Mouse (Mus musculus) lung, embryonic 16.5 days (tissue): ENCODE results near the gene Cdc25b. TPM values are rescaled to one million over a fixed set of nuclear protein-coding genes. Genes with fewer than 3 reads are reported as not detected.
"Not testable (repeated sequence)": the region's sequence is repeated elsewhere in the genome, so short reads cannot be mapped to it uniquely, and the experiment has no call there.

Experiments used
- ATAC-seq: fragments of 200-750 bp; cut with Nextera tagmentation; 2 replicates; pipeline ENCODE4 v1.8.0; 2017; ENCODE audit warnings: low read depth, mild to moderate bottlenecking, moderate library complexity
- H3K27ac ChIP-seq: fragments of 300-500 bp; sonication (generic); 2 replicates; pipeline ENCODE4 v1.5.1; 2014; ENCODE audit warnings: mild to moderate bottlenecking, control low read depth, low read length
- H3K27me3 ChIP-seq: fragments of 300-500 bp; sonication (generic); 2 replicates; pipeline ENCODE4 v1.6.1; 2014; ENCODE audit warnings: low read depth, low read length, mixed read lengths; ENCODE audit not compliant: control insufficient read depth, insufficient read depth
- H3K36me3 ChIP-seq: fragments of 300-500 bp; sonication (generic); 2 replicates; pipeline ENCODE4 v1.6.1; 2014; ENCODE audit warnings: low read length; ENCODE audit not compliant: control insufficient read depth, insufficient read depth
- H3K4me1 ChIP-seq: fragments of 300-500 bp; sonication (generic); replicated peaks from 2 replicates; pipeline ENCODE4 v1.6.1; 2014; ENCODE audit warnings: low read length, mixed read lengths; ENCODE audit not compliant: control insufficient read depth, insufficient read depth
- H3K4me2 ChIP-seq: fragments of 300-500 bp; sonication (generic); 2 replicates; pipeline ENCODE4 v1.6.1; 2014; ENCODE audit warnings: low read depth, low read length, control low read depth
- H3K4me3 ChIP-seq: fragments of 300-500 bp; sonication (generic); 2 replicates; pipeline ENCODE4 v1.5.1; 2014; ENCODE audit warnings: mild to moderate bottlenecking, low read length, control low read depth
- H3K9ac ChIP-seq: fragments of 300-500 bp; sonication (generic); 2 replicates; pipeline ENCODE4 v1.6.1; 2014; ENCODE audit warnings: low read length, control low read depth
- H3K9me3 ChIP-seq: fragments of 300-500 bp; sonication (generic); 2 replicates; pipeline ENCODE4 v1.6.1; 2016; ENCODE audit warnings: low read length; ENCODE audit not compliant: control insufficient read depth
- WGBS: fragments of 180-500 bp; shearing (Covaris S2); extraction: QIAGEN DNeasy Blood & Tissue Kit; methylation state at CpG from one replicate; pipeline ENCODE4 v1.1.7; 2014; 5-methylcytosine and 5-hydroxymethylcytosine counted together
- polyA plus RNA-seq: library from polyadenylated mRNA; unstranded; fragments of >200 nt; fragmentation: Nextera tagmentation; extraction: Ambion mirVana; gene quantifications from 2 replicates; pipeline ENCODE4 v1.2.1, GENCODE M21; 2015

Cdc25b gene
- polyA plus RNA-seq, 1 experiment from 2014 or later: 61.0 TPM

DNA sequence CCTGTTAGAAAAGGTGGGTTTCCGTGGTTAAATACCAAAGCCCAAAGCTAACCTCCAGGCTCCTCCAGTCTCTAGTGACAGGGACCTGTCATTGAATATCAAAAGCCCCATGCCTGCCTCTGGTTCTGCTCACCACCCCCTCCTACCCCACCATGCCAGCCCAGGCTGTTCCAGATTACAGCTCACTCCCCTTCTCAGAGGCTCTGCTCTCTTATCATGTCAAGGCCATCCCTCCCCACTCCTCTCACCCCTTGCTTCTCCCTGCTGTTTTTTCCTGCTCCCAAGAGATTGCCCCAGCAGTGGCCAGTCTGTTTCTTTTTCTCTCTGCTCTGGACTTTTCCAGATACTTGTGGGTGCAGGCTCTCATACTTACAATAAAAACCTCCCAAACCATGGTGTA is 36.8 kb downstream of the Cdc25b start:
- no peak overlapping the region for H3K27ac ChIP-seq
- H3K9me3 ChIP-seq: no peaks in the 10 kb centered on the region
- no peaks in the 10 kb centered on the region for H3K27me3 ChIP-seq
- WGBS: 62% methylated on average over 1 of the region's 1 CpGs
- no peak for ATAC-seq
- no peak overlapping the region for H3K9ac ChIP-seq
- H3K36me3 ChIP-seq: no peaks in the 10 kb centered on the region
- no peak overlapping the region for H3K4me3 ChIP-seq
- no peak overlapping the region for H3K4me2 ChIP-seq
- H3K4me1 ChIP-seq: no peaks in the 10 kb centered on the region

DNA sequence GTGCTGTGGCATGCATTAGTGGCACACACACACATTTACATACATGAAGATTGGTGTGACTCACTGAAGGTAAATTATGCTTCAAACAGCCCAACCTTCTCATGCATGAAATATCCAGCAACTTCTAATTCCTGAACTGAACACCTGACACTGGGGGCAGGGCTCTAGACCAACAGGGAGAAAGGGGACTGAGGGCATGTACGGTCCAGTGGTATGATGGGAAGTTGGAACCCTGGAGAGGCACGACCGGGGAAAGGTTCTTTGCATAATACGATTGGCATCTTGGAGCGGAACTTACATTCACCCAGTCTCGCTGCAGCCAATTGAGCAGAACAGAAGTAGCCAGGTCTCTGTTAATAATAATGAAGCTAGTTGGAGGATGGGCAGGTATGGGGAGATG is 38.4 kb downstream of the Cdc25b start:
- ATAC-seq: no peak
- H3K9ac ChIP-seq: no peak overlapping the region
- H3K4me3 ChIP-seq: no peak overlapping the region
- no peaks in the 10 kb centered on the region for H3K9me3 ChIP-seq
- no peaks in the 10 kb centered on the region for H3K4me1 ChIP-seq
- WGBS: 90% methylated on average over 6 of the region's 6 CpGs
- no peak overlapping the region for H3K4me2 ChIP-seq
- no peaks in the 10 kb centered on the region for H3K36me3 ChIP-seq
- no peaks in the 10 kb centered on the region for H3K27me3 ChIP-seq
- no peak overlapping the region for H3K27ac ChIP-seq

- not testable (repeated sequence) for H3K4me3 ChIP-seq, H3K36me3 ChIP-seq, H3K9ac ChIP-seq, H3K9me3 ChIP-seq, H3K4me1 ChIP-seq, H3K4me2 ChIP-seq, H3K27me3 ChIP-seq, H3K27ac ChIP-seq, ATAC-seq
- WGBS: 44% methylated on average over 2 of the region's 2 CpGs
These were observed 39.9 kb downstream of the Cdc25b start for GRCm38 (mm10) chr2:131226669-131227068.

- Histone ChIP-seq H3K27ac (no peak overlapping the region), H3K9me3 (no peaks in the 10 kb centered on the region), H3K36me3 (no peaks in the 10 kb centered on the region), H3K4me3 (no peak overlapping the region), H3K27me3 (no peaks in the 10 kb centered on the region), H3K4me2 (no peak overlapping the region), H3K9ac (no peak overlapping the region), H3K4me1 (no peaks in the 10 kb centered on the region)
- no peak for ATAC-seq
- 82% methylated on average over 3 of the region's 3 CpGs for WGBS
These were observed 40.5 kb downstream of the Cdc25b start for GRCm38 (mm10) chr2:131227243-131227642.

- no peak overlapping the region; the same call in 1 of the 2 replicates for H3K9ac ChIP-seq
- no peak overlapping the region for H3K27ac ChIP-seq
- H3K4me2 ChIP-seq: no peak overlapping the region
- H3K36me3 ChIP-seq: no peaks in the 10 kb centered on the region
- H3K27me3 ChIP-seq: no peaks in the 10 kb centered on the region
- H3K4me3 ChIP-seq: no peak overlapping the region
- no peaks in the 10 kb centered on the region for H3K9me3 ChIP-seq
- WGBS: 87% methylated on average over 2 of the region's 2 CpGs
- no peak for ATAC-seq
- H3K4me1 ChIP-seq: peaks cover 10% of the 10 kb centered on the region
These were observed 45.8 kb downstream of the Cdc25b start for GRCm38 (mm10) chr2:131232558-131232957.

DNA sequence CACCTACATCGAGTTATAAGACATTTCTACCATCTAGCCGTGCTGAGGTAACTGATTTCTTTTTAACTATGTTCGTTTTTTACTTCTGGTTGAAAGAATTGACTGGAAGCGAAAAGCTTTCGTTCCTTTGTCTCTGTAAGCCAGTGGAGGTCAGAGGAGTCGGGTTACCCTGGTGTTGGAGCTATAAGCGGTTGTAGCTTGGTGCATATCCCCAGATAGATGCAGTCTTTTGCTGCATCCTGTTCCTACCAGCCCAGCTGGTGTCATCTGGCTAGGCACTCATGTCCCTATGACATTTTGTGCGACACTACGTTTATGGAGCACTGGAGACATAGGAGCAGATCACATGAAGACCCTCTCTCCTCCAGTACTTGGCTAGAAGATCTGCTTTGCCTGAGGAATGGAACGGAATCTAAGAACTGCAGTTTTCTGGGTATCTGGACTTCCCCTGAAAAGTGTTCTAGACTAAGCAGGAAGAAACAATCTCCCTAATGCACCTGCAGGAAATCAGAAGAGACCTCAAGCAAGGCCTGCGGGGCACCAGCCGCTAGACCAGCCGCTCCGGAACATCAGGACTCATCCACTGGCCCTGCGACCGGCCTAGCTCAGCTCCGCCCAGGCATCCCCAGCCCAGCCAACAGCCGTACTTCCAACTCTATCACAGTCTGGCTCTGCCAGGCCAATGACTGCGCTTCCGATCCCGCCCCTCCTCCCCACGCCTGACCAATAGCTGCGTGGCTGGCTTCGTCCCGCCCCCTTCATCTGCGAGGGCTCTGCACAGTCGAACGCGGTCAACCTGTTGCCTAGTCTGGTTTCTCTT is 46.8 kb downstream of the Cdc25b start, which contains the start of gene Mavs:
TSS of gene Mavs (plus strand) at position 757 of the 820 bp plus-strand sequence.
- 11% methylated on average over 29 of the region's 29 CpGs for WGBS

DNA sequence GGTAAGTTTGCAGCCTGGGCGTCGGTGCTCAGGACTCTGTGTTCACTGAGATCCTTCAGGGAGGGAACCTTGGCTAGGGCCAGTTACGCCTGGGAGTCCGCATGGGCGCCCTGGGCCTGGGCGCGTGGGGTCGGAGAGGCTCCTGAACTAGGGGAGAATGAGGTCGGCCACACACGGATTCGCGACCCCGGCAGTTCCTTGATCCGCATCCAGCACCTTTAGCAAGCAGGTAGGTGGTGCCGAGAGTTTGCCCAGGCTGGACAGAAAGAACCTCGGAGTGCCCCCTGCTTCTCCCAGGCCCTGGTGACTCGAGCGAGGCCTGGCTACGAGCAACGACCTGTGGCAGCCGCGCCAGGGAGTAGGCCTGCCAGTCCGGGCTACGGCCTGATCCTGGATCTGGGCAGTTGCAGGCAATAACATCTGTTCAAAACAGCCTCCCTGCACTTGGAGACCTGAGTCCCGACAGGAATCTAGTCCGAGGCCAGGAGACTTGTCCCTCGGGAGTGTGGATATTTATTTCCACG is 47.4 kb downstream of the Cdc25b start:
- Histone ChIP-seq H3K9me3 (no peaks in the 10 kb centered on the region), H3K9ac (peak overlapping the region; percentile 76), H3K27me3 (no peaks in the 10 kb centered on the region), H3K4me3 (peak overlapping the region; percentile 64), H3K36me3 (no peaks in the 10 kb centered on the region), H3K27ac (peak overlapping the region; percentile 53; the same call in 1 of the 2 replicates), H3K4me2 (peak overlapping the region; percentile 72), H3K4me1 (peaks cover 10% of the 10 kb centered on the region)
- peak; percentile 37 for ATAC-seq
- 6% methylated on average over 28 of the region's 28 CpGs for WGBS

More for the DNA sequence above, 46.8 kb downstream of the Cdc25b start, which contains the start of gene Mavs:
- Histone ChIP-seq H3K4me2 (peak within 1 kb of the TSS; percentile 72), H3K4me3 (peak within 1 kb of the TSS; percentile 64), H3K36me3 (no peaks in the 10 kb centered on the region), H3K9me3 (no peaks in the 10 kb centered on the region), H3K4me1 (peaks cover 10% of the 10 kb centered on the region), H3K27ac (peak within 1 kb of the TSS; percentile 53; the same call in 1 of the 2 replicates), H3K27me3 (no peaks in the 10 kb centered on the region), H3K9ac (peak within 1 kb of the TSS; percentile 76)
- peak; percentile 100 for ATAC-seq

- Histone ChIP-seq H3K4me2 (peak overlapping the region; percentile 72), H3K36me3 (0 out of 2 replicates have a peak, but pooled peaks cover 1% of the 10 kb centered on the region), H3K9me3 (no peaks in the 10 kb centered on the region), H3K4me1 (peaks cover 10% of the 10 kb centered on the region), H3K27me3 (no peaks in the 10 kb centered on the region), H3K27ac (no peak overlapping the region), H3K4me3 (peak overlapping the region; percentile 64), H3K9ac (peak overlapping the region; percentile 76; the same call in 1 of the 2 replicates)
- WGBS: 60% methylated on average over 7 of the region's 7 CpGs
- ATAC-seq: no peak
These were observed 48.4 kb downstream of the Cdc25b start for GRCm38 (mm10) chr2:131234970-131235635.

GRCm38 (mm10) chr2:131242180-131242579 is 55.4 kb downstream of the Cdc25b start:
- no peak overlapping the region for H3K27ac ChIP-seq
- no peak overlapping the region for H3K4me3 ChIP-seq
- H3K36me3 ChIP-seq: peaks cover 49% of the 10 kb centered on the region
- H3K9me3 ChIP-seq: no peaks in the 10 kb centered on the region
- H3K4me2 ChIP-seq: no peak overlapping the region
- no peak overlapping the region for H3K9ac ChIP-seq
- H3K4me1 ChIP-seq: no peaks in the 10 kb centered on the region
- ATAC-seq: no peak
- H3K27me3 ChIP-seq: no peaks in the 10 kb centered on the region
